Mouse (Mus musculus) layer of hippocampus, adult 11-12 months (tissue): ENCODE results near the gene Crybb2.

Source experiments
- DNase-seq: peaks from one replicate; pipeline ENCODE4 v3.0.0; 2022; ENCODE audit warnings: low spot score

Gene Crybb2

GRCm38 (mm10) chr5:113031201-113031754 is 38.6 kb downstream of the Crybb2 start:
- DNase-seq: no peak

- no peak for DNase-seq
Measured at GRCm38 (mm10) chr5:113030082-113030481, 39.8 kb downstream of the Crybb2 start.

- DNase-seq: no peak
Measured at GRCm38 (mm10) chr5:113026706-113027105, 43.2 kb downstream of the Crybb2 start.

GRCm38 (mm10) chr5:113024154-113024764 is 45.7 kb downstream of the Crybb2 start:
- DNase-seq: no peak

- peak; percentile 75 for DNase-seq
Measured at GRCm38 (mm10) chr5:113018190-113018589, 51.7 kb downstream of the Crybb2 start.

- DNase-seq: no peak
Measured at GRCm38 (mm10) chr5:113017004-113017403, 52.9 kb downstream of the Crybb2 start.

- DNase-seq: peak; percentile 60
Measured at GRCm38 (mm10) chr5:113015236-113016061, 54.5 kb downstream of the Crybb2 start, which contains the start of gene Grk3. Gene Grk3 (minus strand): TSS chr5:113015791.

- DNase-seq: peak; percentile 45
Measured at GRCm38 (mm10) chr5:113014808-113015235, 55.1 kb downstream of the Crybb2 start.

- no peak for DNase-seq
Measured at GRCm38 (mm10) chr5:113014111-113014807, 55.7 kb downstream of the Crybb2 start.

GRCm38 (mm10) chr5:113011926-113012325 is 58.0 kb downstream of the Crybb2 start:
- no peak for DNase-seq

- no peak for DNase-seq
Measured at GRCm38 (mm10) chr5:113009183-113009820, 60.6 kb downstream of the Crybb2 start.

GRCm38 (mm10) chr5:113008496-113008895 is 61.4 kb downstream of the Crybb2 start:
- DNase-seq: no peak
